Mouse (Mus musculus): Measurements from ENCODE around the gene Pla2g10. TPM values are rescaled to one million over a fixed set of nuclear protein-coding genes. Genes with fewer than 3 reads are reported as not detected.

The Pla2g10 gene
- polyA plus RNA-seq, 1 experiment from 2014 or later: 10.5 TPM

- no peak for ATAC-seq
- no peaks in the 10 kb centered on the region; the same call in 1 of the 2 replicates for H3K36me3 ChIP-seq (ENCODE audit: control insufficient read depth, insufficient read depth)
- WGBS: 77% methylated on average over 8 of the region's 8 CpGs
These were observed 5.2 kb upstream of the Pla2g10 start for GRCm38 (mm10) chr16:13735977-13736376.

DNA sequence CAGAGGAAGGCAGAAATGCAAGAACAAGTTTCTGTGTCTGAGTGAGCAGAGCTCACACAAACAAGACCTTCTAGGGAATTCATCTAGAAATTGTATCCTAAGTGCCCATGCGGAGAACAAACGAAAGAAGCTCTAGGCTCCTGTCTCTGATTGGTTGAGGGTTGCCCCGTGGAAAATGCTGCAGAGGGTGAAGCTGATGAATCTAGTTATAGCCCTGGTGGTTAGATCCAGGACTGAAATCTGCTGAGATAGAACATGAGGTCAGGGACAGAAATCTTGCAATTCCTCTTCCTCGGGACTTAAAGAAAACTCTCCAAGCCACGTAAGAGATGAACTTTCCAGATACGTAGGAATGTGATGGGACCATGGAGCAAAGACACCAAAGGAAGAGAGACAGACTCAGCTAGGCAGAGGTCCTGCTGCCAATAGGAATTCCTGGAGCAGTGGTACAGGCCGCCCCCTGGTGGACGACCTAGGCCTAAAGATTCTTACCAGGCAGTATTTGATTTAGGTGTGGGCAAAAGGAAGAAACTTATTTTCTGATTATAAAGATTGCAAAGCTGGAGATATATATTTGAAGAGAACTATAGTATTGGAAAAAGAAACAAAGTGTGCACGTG lies 2.8 kb upstream of the Pla2g10 start:
- Histone ChIP-seq H3K4me3 (ENCODE audit: low read depth, low read length) (no peak overlapping the region), H3K9ac (ENCODE audit: low read depth, low read length) (no peak overlapping the region), H3K9me3 (ENCODE audit: control insufficient read depth) (no peaks in the 10 kb centered on the region), H3K27me3 (replicated peaks; ENCODE audit: control insufficient read depth, insufficient read depth, low read length) (no peaks in the 10 kb centered on the region), H3K27ac (ENCODE audit: low read depth, low read length) (no peak overlapping the region), H3K36me3 (ENCODE audit: control insufficient read depth, insufficient read depth) (no peaks in the 10 kb centered on the region; the same call in 1 of the 2 replicates), H3K4me1 (replicated peaks; ENCODE audit: control insufficient read depth, insufficient read depth, low read length) (no peaks in the 10 kb centered on the region), H3K4me2 (replicated peaks; ENCODE audit: low read depth) (no peak overlapping the region)
- whole genome bisulfite sequencing: 18% methylated on average over 9 of the region's 9 CpGs
- TF ChIP-seq CTCF (IDR thresholded peaks at IDR 0.05; ENCODE audit: low read depth): peak; percentile 92
- no peak for ATAC-seq

More at GRCm38 (mm10) chr16:13735977-13736376, 5.2 kb upstream of the Pla2g10 start:
- H3K4me3 ChIP-seq (ENCODE audit: low read depth, low read length): no peak overlapping the region
- no peak overlapping the region for H3K9ac ChIP-seq (ENCODE audit: low read depth, low read length)
- H3K27ac ChIP-seq (ENCODE audit: low read depth, low read length): no peak overlapping the region
- H3K4me1 ChIP-seq (replicated peaks; ENCODE audit: control insufficient read depth, insufficient read depth, low read length): no peaks in the 10 kb centered on the region
- TF ChIP-seq CTCF (IDR thresholded peaks at IDR 0.05; ENCODE audit: low read depth): no peak
- no peaks in the 10 kb centered on the region for H3K9me3 ChIP-seq (ENCODE audit: control insufficient read depth)
- H3K4me2 ChIP-seq (replicated peaks; ENCODE audit: low read depth): no peak overlapping the region
- no peaks in the 10 kb centered on the region for H3K27me3 ChIP-seq (replicated peaks; ENCODE audit: control insufficient read depth, insufficient read depth, low read length)

GRCm38 (mm10) chr16:13732786-13733185 lies 2.0 kb upstream of the Pla2g10 start:
- WGBS: 63% methylated on average over 3 of the region's 3 CpGs
- Histone ChIP-seq H3K4me2 (replicated peaks; ENCODE audit: low read depth) (no peak overlapping the region), H3K27ac (ENCODE audit: low read depth, low read length) (no peak overlapping the region), H3K36me3 (ENCODE audit: control insufficient read depth, insufficient read depth) (no peaks in the 10 kb centered on the region; the same call in 1 of the 2 replicates), H3K4me1 (replicated peaks; ENCODE audit: control insufficient read depth, insufficient read depth, low read length) (no peaks in the 10 kb centered on the region), H3K27me3 (replicated peaks; ENCODE audit: control insufficient read depth, insufficient read depth, low read length) (no peaks in the 10 kb centered on the region), H3K9ac (ENCODE audit: low read depth, low read length) (no peak overlapping the region), H3K9me3 (ENCODE audit: control insufficient read depth) (no peaks in the 10 kb centered on the region), H3K4me3 (ENCODE audit: low read depth, low read length) (no peak overlapping the region)
- TF ChIP-seq CTCF (IDR thresholded peaks at IDR 0.05; ENCODE audit: low read depth): no peak
- no peak for ATAC-seq

DNA sequence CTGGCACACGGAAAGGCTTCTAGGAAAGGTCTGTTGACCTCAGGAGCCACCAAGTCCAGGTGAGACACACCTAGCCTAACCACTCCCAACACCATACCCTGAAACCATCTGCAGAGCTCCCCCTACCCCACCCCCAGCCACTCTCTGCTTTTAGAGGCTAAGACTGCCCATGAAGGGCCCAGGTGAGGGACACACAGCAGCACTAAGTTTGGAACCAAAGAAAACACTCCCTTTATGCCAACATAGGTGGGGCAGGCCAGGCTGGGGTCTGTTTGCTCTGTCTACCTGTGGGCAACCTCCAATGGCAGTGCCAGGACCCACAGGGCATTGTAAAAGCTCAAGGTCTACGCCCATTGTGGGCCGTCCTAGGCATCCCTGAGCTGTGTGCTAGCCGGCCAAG lies 1.4 kb downstream of the Pla2g10 start:
- ATAC-seq: peak; percentile 83
- no peak overlapping the region for H3K4me2 ChIP-seq (replicated peaks; ENCODE audit: low read depth)
- no peaks in the 10 kb centered on the region; the same call in 1 of the 2 replicates for H3K36me3 ChIP-seq (ENCODE audit: control insufficient read depth, insufficient read depth)
- 75% methylated on average over 4 of the region's 4 CpGs for WGBS
- no peak overlapping the region for H3K4me3 ChIP-seq (ENCODE audit: low read depth, low read length)
- TF ChIP-seq CTCF (IDR thresholded peaks at IDR 0.05; ENCODE audit: low read depth): no peak
- no peaks in the 10 kb centered on the region for H3K4me1 ChIP-seq (replicated peaks; ENCODE audit: control insufficient read depth, insufficient read depth, low read length)
- no peaks in the 10 kb centered on the region for H3K9me3 ChIP-seq (ENCODE audit: control insufficient read depth)
- no peak overlapping the region for H3K9ac ChIP-seq (ENCODE audit: low read depth, low read length)
- no peaks in the 10 kb centered on the region for H3K27me3 ChIP-seq (replicated peaks; ENCODE audit: control insufficient read depth, insufficient read depth, low read length)
- no peak overlapping the region for H3K27ac ChIP-seq (ENCODE audit: low read depth, low read length)

DNA sequence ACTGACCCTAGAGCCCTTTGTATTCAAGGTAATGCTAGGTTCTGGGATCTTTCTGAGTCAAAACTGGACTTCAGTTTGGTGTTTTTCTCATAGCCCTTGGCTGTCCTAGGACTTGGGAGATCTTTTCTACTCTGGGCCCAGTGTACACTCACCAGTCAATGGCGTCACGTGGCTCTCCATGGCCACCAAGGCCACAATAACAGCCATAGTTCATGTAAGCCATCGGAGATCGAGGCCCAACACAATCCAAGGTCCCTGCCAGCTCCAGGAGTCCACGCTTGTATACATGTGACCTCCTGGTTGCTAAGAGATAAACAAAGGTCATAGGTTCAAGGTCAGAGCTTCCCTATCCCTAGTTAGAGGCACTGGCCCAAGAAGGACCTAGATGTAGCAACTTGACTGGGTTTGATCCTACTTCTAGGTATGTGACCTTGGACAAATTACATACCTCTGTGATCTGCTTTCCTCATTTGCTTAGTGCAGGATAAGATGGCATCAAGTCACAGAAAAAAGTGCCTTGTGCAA lies 2.9 kb downstream of the Pla2g10 start:
- H3K27ac ChIP-seq (ENCODE audit: low read depth, low read length): no peak overlapping the region
- TF ChIP-seq CTCF (IDR thresholded peaks at IDR 0.05; ENCODE audit: low read depth): no peak
- no peaks in the 10 kb centered on the region for H3K4me1 ChIP-seq (replicated peaks; ENCODE audit: control insufficient read depth, insufficient read depth, low read length)
- no peaks in the 10 kb centered on the region for H3K9me3 ChIP-seq (ENCODE audit: control insufficient read depth)
- H3K36me3 ChIP-seq (ENCODE audit: control insufficient read depth, insufficient read depth): no peaks in the 10 kb centered on the region; the same call in 1 of the 2 replicates
- ATAC-seq: no peak
- H3K27me3 ChIP-seq (replicated peaks; ENCODE audit: control insufficient read depth, insufficient read depth, low read length): no peaks in the 10 kb centered on the region
- no peak overlapping the region for H3K4me3 ChIP-seq (ENCODE audit: low read depth, low read length)
- no peak overlapping the region for H3K4me2 ChIP-seq (replicated peaks; ENCODE audit: low read depth)
- H3K9ac ChIP-seq (ENCODE audit: low read depth, low read length): no peak overlapping the region
- 64% methylated on average over 5 of the region's 5 CpGs for WGBS

DNA sequence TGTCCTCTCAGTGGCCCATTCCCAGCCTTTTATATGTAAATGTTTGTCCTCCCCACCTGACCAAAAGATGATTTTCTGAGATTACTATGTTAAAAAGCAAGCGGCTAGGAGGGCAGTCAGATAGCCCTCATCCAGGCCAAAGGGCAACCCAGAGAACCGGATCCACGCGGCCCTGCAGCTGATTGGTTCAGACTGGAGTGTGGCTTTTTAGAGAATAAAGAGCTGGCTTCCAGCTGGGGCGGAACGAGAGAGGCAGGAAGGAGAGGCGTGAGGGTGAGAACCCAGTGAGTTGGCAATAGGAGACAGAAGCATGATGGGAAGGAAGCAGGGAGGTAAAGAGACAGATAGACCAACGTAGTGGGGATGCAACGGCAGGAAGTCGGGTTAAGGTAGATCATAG lies 7.8 kb downstream of the Pla2g10 start:
- no peak for ATAC-seq
- Histone ChIP-seq H3K4me3 (ENCODE audit: low read depth, low read length) (no peak overlapping the region), H3K9me3 (ENCODE audit: control insufficient read depth) (no peaks in the 10 kb centered on the region), H3K27ac (ENCODE audit: low read depth, low read length) (no peak overlapping the region), H3K27me3 (replicated peaks; ENCODE audit: control insufficient read depth, insufficient read depth, low read length) (no peaks in the 10 kb centered on the region), H3K9ac (ENCODE audit: low read depth, low read length) (no peak overlapping the region), H3K36me3 (ENCODE audit: control insufficient read depth, insufficient read depth) (no peaks in the 10 kb centered on the region), H3K4me1 (replicated peaks; ENCODE audit: control insufficient read depth, insufficient read depth, low read length) (no peaks in the 10 kb centered on the region), H3K4me2 (replicated peaks; ENCODE audit: low read depth) (no peak overlapping the region)
- no peak for TF ChIP-seq CTCF (IDR thresholded peaks at IDR 0.05; ENCODE audit: low read depth)
- WGBS: 48% methylated on average over 10 of the region's 10 CpGs

All from intestine, postnatal 0 days (tissue).